Mouse (Mus musculus): ENCODE measurements at regions not wholly inside any gene's neighbourhood (a gene's known extent, or its start where the extent isn't known, plus 50 kb on each side); places are given as distances from the start of the nearest gene placed in this dataset.

- TF ChIP-seq POLR2A (IDR thresholded peaks at IDR 0.05; ENCODE audit: insufficient read depth, low read depth, low read length) = no peak
- no peak for TF ChIP-seq CTCF (IDR thresholded peaks at IDR 0.05; ENCODE audit: insufficient read depth, low read depth, low read length)
- H3K4me1 ChIP-seq (ENCODE audit: control insufficient read depth, insufficient read depth, low read length) = no peaks in the 10 kb centered on the region
- WGBS = 87% methylated on average over 3 of the region's 3 CpGs
- no peak overlapping the region for H3K4me3 ChIP-seq (ENCODE audit: insufficient read depth, low read depth, low read length)
- no peak overlapping the region for H3K27ac ChIP-seq (ENCODE audit: insufficient read depth, low read depth, low read length)
These were observed 184.8 kb downstream of the Rnd3 start for GRCm38 (mm10) chr2:50964062-50964461.

DNA sequence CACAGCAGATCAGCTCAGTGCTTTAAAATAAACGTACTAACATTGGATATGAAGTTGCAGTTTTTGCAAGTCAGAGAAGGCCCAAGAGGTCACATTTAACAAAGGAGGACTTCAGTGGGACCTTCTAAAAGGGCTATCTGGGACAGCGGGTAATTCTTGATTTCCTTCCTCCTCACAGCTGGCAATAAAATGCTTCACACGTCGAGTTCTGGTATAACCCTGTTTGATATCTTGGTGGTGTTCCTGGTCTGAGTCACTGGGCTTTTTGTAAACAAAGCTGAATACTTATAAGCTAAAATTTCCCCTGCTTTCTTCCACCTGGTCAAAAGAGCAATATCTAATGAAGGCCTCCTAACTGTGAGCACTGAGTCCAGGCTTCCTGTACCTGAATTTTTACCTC, 187.9 kb downstream of the Rnd3 start:
- no peak overlapping the region for H3K27ac ChIP-seq (ENCODE audit: insufficient read depth, low read depth, low read length)
- 73% methylated on average over 4 of the region's 4 CpGs for WGBS
- TF ChIP-seq CTCF (IDR thresholded peaks at IDR 0.05; ENCODE audit: insufficient read depth, low read depth, low read length) (no peak), POLR2A (IDR thresholded peaks at IDR 0.05; ENCODE audit: insufficient read depth, low read depth, low read length) (no peak)
- no peaks in the 10 kb centered on the region for H3K4me1 ChIP-seq (ENCODE audit: control insufficient read depth, insufficient read depth, low read length)
- no peak overlapping the region for H3K4me3 ChIP-seq (ENCODE audit: insufficient read depth, low read depth, low read length)

- TF ChIP-seq POLR2A (IDR thresholded peaks at IDR 0.05; ENCODE audit: insufficient read depth, low read depth, low read length) = no peak
- TF ChIP-seq CTCF (IDR thresholded peaks at IDR 0.05; ENCODE audit: insufficient read depth, low read depth, low read length) = no peak
- WGBS = 97% methylated on average over 9 of the region's 9 CpGs
- H3K4me3 ChIP-seq (ENCODE audit: insufficient read depth, low read depth, low read length) = no peak overlapping the region
- no peaks in the 10 kb centered on the region for H3K4me1 ChIP-seq (ENCODE audit: control insufficient read depth, insufficient read depth, low read length)
- no peak overlapping the region for H3K27ac ChIP-seq (ENCODE audit: insufficient read depth, low read depth, low read length)
These were observed 189.6 kb downstream of the Rnd3 start for GRCm38 (mm10) chr2:50959323-50959722.

DNA sequence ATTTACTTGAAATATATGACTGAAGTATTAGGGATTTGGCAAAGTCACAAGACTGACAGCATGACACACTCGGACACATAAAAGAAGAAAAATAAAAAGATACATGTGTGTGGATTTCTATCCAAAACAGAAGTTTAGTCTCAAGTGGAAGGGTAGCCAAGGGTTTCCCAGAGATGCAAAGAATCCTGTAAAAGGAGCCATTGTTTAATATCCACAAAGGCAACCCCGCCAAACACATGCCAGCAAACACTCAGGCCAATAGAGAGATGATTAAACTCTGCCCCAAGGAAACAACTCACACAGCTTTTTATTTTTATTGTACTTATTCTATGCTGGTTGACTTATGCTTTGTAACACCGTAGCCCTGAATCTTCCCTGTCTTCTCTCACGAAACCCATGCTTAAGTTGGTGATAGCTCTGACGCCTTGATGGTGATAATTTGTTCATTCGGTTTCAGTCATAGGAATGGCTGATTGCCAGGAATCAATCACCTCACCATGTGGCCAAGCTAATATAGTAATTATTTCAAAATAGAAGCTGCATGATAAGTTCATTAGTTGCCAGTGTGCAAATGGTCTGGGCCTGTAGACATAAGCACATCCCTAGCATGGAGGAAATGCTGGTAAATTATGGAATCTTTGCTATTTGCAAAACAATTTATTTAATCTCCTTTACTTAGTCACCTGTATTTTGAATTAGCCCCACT, 194.4 kb downstream of the Rnd3 start:
- TF ChIP-seq POLR2A (IDR thresholded peaks at IDR 0.05; ENCODE audit: insufficient read depth, low read depth, low read length) = no peak
- TF ChIP-seq CTCF (IDR thresholded peaks at IDR 0.05; ENCODE audit: insufficient read depth, low read depth, low read length) = no peak
- WGBS = 65% methylated on average over 6 of the region's 6 CpGs
- Histone ChIP-seq H3K4me3 (ENCODE audit: insufficient read depth, low read depth, low read length) (no peak overlapping the region), H3K27ac (ENCODE audit: insufficient read depth, low read depth, low read length) (no peak overlapping the region), H3K4me1 (ENCODE audit: control insufficient read depth, insufficient read depth, low read length) (no peaks in the 10 kb centered on the region)

DNA sequence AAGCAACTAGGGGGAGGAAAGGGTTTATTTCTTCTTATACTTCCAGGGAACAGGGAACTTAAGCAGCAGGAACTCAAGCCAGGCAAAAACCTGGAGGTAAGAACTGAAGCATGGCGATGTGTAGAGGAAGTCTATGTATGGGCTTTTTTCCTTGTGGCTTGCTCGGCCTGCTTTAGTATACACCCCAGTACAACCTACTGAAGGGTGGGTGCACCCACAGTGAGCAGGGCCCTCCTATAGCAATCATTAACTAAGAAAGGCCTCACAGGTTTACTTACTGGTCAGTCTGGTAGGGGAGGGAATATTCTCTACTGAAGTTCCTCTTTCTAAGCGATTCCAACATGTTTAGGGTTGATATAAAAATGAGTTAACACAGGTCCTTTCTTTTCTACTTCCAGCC, 197.9 kb downstream of the Rnd3 start:
- Histone ChIP-seq H3K4me1 (ENCODE audit: control insufficient read depth, insufficient read depth, low read length) (no peaks in the 10 kb centered on the region), H3K4me3 (ENCODE audit: insufficient read depth, low read depth, low read length) (no peak overlapping the region), H3K27ac (ENCODE audit: insufficient read depth, low read depth, low read length) (no peak overlapping the region)
- WGBS = 96% methylated on average over 3 of the region's 3 CpGs
- TF ChIP-seq POLR2A (IDR thresholded peaks at IDR 0.05; ENCODE audit: insufficient read depth, low read depth, low read length) (no peak), CTCF (IDR thresholded peaks at IDR 0.05; ENCODE audit: insufficient read depth, low read depth, low read length) (no peak)

GRCm38 (mm10) chr2:50949717-50950116, 199.2 kb downstream of the Rnd3 start:
- TF ChIP-seq POLR2A (IDR thresholded peaks at IDR 0.05; ENCODE audit: insufficient read depth, low read depth, low read length) (no peak), CTCF (IDR thresholded peaks at IDR 0.05; ENCODE audit: insufficient read depth, low read depth, low read length) (no peak)
- no peak overlapping the region for H3K27ac ChIP-seq (ENCODE audit: insufficient read depth, low read depth, low read length)
- 89% methylated on average over 4 of the region's 4 CpGs for WGBS
- no peak overlapping the region for H3K4me3 ChIP-seq (ENCODE audit: insufficient read depth, low read depth, low read length)
- no peaks in the 10 kb centered on the region for H3K4me1 ChIP-seq (ENCODE audit: control insufficient read depth, insufficient read depth, low read length)

DNA sequence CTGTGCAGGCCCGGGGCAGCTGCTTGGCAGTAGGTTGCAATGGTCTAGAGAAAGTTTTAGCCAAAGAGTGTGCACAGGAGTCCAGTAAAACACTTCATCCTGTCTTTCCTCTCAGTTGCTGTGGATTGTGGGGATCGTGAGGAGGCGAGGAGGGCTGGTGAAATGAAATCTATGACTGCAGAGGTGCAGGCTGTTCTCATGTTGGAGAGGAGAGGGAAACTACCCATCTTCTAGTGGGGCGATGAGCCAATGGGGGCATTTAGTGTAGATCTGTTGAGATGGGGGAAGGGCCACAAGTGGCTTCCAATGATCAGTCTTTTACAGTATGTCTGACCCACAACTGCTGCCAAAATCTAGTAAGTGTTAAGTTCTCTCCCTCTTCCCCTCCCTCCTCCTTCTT, 203.4 kb downstream of the Rnd3 start:
- TF ChIP-seq POLR2A (IDR thresholded peaks at IDR 0.05; ENCODE audit: insufficient read depth, low read depth, low read length) = no peak
- TF ChIP-seq CTCF (IDR thresholded peaks at IDR 0.05; ENCODE audit: insufficient read depth, low read depth, low read length) = no peak

DNA sequence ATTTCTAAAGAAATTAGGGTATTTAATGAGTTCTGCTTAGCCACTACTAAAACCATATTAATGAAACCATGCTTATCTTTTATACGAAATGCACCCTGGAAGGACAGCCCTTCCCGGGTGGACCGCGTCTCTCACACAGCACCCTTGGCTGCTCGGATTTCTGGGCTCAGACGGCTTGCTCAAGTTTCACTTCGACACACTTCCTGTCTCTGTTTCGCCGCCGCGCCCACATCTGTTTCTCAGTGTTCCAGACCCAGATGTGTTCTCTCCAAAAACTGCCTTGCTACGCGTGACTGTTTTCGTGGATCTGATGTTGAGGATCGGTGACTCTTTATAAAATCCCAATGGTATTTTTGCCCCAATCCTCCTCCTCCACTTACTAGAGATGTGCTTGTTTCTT, 205.7 kb downstream of the Rnd3 start:
- WGBS = 88% methylated on average over 15 of the region's 15 CpGs
- Histone ChIP-seq H3K27ac (ENCODE audit: insufficient read depth, low read depth, low read length) (no peak overlapping the region), H3K4me1 (ENCODE audit: control insufficient read depth, insufficient read depth, low read length) (no peaks in the 10 kb centered on the region), H3K4me3 (ENCODE audit: insufficient read depth, low read depth, low read length) (no peak overlapping the region)
- no peak for TF ChIP-seq CTCF (IDR thresholded peaks at IDR 0.05; ENCODE audit: insufficient read depth, low read depth, low read length)
- TF ChIP-seq POLR2A (IDR thresholded peaks at IDR 0.05; ENCODE audit: insufficient read depth, low read depth, low read length) = no peak

More for the DNA sequence above, 203.4 kb downstream of the Rnd3 start:
- Histone ChIP-seq H3K4me3 (ENCODE audit: insufficient read depth, low read depth, low read length) (no peak overlapping the region), H3K27ac (ENCODE audit: insufficient read depth, low read depth, low read length) (no peak overlapping the region), H3K4me1 (ENCODE audit: control insufficient read depth, insufficient read depth, low read length) (no peaks in the 10 kb centered on the region)
- 92% methylated on average over 4 of the region's 4 CpGs for WGBS

DNA sequence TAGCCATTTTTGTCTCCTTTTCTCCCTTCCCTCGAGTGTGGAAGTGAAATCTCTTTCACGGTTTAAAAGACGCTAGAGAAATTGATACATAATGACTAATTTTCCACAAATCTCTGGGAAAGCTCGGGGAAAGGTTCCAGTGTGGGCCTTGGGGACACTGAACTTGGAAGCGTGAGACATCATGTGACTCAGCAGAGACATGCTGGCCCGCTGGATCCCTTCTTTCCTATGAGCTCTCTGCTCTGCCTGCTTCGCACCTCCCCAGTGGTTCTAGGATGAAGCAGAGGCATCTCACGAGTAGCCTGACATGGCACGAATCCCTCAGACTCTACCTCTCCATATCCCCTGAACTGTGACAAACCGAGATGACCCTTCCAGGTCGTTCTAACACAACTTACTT, 206.2 kb downstream of the Rnd3 start:
- no peaks in the 10 kb centered on the region for H3K4me1 ChIP-seq (ENCODE audit: control insufficient read depth, insufficient read depth, low read length)
- no peak overlapping the region for H3K4me3 ChIP-seq (ENCODE audit: insufficient read depth, low read depth, low read length)
- no peak overlapping the region for H3K27ac ChIP-seq (ENCODE audit: insufficient read depth, low read depth, low read length)
- TF ChIP-seq CTCF (IDR thresholded peaks at IDR 0.05; ENCODE audit: insufficient read depth, low read depth, low read length) (no peak), POLR2A (IDR thresholded peaks at IDR 0.05; ENCODE audit: insufficient read depth, low read depth, low read length) (no peak)
- 88% methylated on average over 11 of the region's 11 CpGs for WGBS
